Mouse (Mus musculus) spleen, adult 12 weeks (tissue): ENCODE data around the gene Nsun2.

Source experiments
- DNase-seq: peaks from one replicate; pipeline ENCODE4 v3.0.0; 2022; ENCODE audit warnings: low spot score

The Nsun2 gene

GRCm38 (mm10) chr13:69524158-69524530 is 9.4 kb upstream of the Nsun2 start:
- DNase-seq, result no peak

DNA sequence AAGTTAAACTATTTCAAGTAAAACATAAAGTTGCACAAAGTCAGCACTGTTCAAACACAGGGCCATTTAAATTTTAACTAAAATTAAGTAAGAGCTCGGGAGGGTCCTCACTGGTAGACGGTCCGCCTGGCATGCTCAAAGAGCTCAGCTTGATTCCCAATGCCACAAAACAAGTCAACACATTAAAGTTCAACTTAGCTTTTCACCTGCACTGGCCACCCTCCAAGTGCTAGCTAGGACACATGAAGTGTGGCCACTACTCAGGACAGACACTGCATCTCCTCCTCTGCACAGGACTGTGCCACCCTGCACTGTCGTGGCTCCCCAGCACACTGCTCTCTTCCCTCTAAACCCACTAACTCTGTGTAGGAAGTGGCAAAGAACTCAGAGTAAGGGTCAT is 7.7 kb upstream of the Nsun2 start:
- no peak for DNase-seq

DNA sequence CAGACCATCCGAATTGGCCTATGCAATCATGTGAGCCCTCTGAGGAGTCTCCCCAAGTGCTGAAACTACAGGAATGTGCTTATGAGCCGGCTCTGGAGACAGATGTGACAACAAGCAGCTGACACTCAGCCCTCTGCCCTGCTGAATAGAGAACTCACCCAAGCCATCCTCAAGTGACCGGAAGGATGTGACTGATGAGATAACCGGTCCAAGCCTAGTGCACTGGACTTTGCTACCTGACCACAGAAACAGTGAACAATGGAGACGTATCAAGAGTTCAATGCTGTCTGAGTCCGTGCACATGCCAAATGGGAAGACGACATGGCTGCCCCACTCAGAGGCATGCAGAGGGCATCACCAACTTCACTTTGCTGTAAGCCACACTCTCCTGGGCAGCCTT is 5.0 kb upstream of the Nsun2 start:
- DNase-seq, result no peak

DNA sequence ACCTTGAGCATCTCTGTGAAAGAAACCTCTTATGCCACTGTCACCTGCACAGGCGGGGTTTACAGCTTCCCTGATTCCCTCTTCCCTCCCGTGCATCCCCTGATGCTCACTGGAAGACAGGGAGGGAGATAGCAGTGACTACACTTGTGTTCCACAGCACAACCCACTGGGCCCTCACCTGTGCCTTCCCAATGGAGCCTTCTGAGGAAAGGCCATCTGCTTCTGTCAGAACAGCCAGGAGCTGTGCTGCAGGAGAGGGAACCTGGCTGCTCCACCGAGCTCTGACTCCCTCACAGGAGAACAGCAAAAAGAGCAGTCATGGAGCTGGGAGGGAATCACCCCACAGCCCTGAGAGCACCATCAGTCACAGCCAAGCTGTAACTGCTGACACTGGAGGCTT is 3.4 kb upstream of the Nsun2 start:
- DNase-seq, result no peak

GRCm38 (mm10) chr13:69530951-69531350 is 2.6 kb upstream of the Nsun2 start:
- no peak for DNase-seq

DNA sequence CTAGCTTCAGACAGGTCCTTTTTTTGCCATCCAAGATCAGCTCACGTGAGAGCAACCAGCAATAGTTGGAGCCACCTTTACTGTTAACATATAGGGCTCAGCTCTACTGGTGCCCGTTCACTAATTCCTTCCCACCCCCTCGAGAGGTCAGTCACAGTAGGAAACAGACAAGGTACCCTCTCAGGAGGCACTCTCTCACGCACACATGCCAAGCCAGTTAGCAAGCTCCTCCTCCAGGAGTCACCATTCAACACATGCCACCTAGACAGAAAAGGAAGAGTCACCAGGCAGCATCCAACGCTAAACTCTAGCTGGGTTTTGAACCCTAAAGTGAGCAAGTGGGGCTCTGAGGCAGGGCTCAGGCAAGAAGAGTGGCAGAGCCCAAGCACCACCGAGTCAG is 2.1 kb upstream of the Nsun2 start:
- DNase-seq, result no peak

GRCm38 (mm10) chr13:69532101-69532892 is 1.2 kb upstream of the Nsun2 start:
- DNase-seq, result no peak

GRCm38 (mm10) chr13:69532893-69533404 is 597 bp upstream of the Nsun2 start:
- no peak for DNase-seq

- DNase-seq, result no peak
Observed at GRCm38 (mm10) chr13:69534334-69534653, 748 bp downstream of the Nsun2 start, which contains the start of gene Tent4a. Tent4a (minus strand) TSS chr13:69534617.

- DNase-seq, result peak; percentile 96
Observed at GRCm38 (mm10) chr13:69534654-69535551, 1.4 kb downstream of the Nsun2 start.

DNA sequence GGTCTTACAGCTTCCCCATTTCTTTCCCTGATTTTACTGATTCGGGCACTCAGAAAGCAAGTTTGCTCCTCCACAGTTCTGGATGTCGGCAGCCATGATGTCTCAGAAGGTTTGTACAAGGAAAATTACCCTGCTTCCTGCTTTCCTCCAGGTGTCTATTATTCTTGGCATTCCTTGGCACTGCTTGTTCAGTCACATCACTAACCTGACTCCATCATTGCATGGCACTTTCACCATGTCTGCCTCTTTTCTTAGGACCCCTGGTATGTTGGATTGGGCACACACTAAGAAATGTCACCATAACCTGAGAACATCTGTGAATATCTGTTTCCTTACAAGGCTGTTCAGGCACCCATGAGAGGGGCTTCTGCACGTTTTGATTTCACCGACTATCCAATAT is 2.5 kb downstream of the Nsun2 start:
- DNase-seq, result no peak

- DNase-seq, result no peak
Observed at GRCm38 (mm10) chr13:69537366-69537765, 3.8 kb downstream of the Nsun2 start.

- no peak for DNase-seq
Observed at GRCm38 (mm10) chr13:69538327-69538726, 4.8 kb downstream of the Nsun2 start.

GRCm38 (mm10) chr13:69541209-69541608 is 7.7 kb downstream of the Nsun2 start:
- no peak for DNase-seq

- no peak for DNase-seq
Observed at GRCm38 (mm10) chr13:69541776-69542175, 8.2 kb downstream of the Nsun2 start.

DNA sequence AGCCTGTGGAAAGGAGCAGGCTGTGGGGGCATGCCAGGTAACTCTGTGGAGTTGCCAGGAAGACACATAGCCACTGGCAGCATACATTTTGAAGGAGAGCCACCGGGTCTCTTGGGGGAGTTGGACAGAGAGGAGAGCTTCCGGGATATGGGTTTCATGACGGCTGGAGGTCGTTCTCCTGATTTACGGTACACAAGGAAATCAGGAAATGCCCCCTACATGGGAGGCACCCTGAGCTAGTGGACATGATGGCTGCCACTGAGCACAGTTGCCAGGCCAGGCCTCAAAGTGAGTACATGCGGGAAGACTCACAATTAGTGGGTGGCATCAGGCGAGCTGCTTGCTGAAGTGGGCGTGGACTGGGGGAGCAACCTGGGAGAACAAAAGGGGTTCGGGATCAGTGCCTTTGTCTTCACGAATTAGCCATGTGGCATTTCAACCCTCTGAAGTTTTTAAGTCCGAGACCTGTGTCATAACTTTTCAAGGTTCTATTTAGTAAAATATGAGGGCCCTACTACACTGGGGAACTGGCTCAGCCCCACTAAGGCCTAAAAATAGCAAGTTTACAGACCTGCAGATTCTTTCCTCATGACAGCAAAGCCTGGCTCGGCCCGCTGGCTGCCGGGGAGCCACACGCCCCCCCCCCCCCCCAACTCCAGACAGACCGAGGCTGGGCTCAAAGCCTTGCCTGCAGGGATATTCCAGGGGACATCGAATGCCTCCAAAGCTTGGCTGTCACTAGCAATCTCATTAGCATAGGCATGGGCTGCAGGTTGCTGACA is 9.2 kb downstream of the Nsun2 start:
- DNase-seq, result no peak

DNA sequence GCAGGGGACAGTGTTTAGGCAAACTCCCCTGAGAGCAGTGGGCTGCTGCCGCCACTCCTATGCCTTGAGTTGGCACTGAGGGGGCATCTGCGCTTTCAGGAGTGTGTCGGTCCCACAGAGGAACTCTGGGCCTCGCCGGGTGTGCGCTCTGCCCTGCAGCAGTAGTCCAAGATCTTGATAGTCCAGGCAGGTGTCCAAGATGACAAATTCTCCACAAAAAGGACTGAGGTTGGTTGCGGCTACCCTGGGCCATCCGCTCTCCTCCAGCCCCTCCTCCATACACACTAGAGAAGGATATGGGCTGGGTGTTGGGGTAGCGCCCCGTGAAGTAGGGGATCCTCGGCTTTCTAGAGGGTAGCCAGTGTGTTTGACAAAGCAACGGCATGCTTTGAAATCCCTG is 10.0 kb downstream of the Nsun2 start:
- no peak for DNase-seq

GRCm38 (mm10) chr13:69545019-69545418 is 11.5 kb downstream of the Nsun2 start:
- DNase-seq, result no peak

- no peak for DNase-seq
Observed at GRCm38 (mm10) chr13:69547488-69548180, 14.1 kb downstream of the Nsun2 start.

DNA sequence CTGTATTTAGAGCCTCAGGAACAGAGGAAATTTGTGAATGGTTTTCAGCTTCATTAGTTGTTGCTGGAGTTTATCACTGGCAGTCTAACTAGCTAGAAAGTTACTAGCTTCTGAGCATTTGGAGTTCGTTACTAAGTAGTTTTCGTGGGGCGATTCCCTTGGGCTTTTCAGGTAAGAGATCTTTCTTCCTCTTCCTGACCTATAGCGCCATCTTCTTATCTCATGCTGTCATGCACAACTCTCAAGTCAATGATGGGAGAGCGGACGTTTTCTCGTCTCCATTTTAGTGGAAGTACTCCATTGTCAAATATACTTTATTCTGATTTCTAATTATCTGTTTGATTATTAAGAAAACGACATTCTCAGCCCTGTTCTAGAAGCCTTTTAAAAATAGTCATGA is 16.4 kb downstream of the Nsun2 start:
- DNase-seq, result no peak

DNA sequence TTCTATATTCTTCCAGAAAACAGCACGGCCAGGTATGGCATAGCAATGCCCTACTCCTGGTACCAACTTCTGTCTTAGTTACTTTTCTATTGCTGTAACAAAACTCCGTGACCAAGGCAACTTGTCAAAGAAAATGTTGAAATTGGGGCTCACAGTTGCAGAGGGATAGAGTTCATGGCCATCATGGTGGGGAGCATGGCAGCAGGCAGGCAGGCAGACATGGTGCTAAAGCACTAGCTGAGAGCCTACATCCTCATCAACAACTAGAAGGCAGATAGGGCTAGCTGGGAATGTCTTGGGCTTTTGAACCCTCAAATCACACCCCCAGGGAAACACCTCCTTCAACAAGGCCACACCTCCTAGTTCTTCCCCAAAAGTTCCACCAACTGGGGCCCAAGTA is 17.3 kb downstream of the Nsun2 start:
- DNase-seq, result no peak

- peak; percentile 34 for DNase-seq
Observed at GRCm38 (mm10) chr13:69553024-69553423, 19.5 kb downstream of the Nsun2 start.
